Mouse (Mus musculus) midbrain, embryonic 13.5 days (tissue): Measurements from ENCODE around the gene Scamp2. TPM values are rescaled to one million over a fixed set of nuclear protein-coding genes. Genes with fewer than 3 reads are reported as not detected.

Experiments
- ATAC-seq: fragments of 200-750 bp; cut with Nextera tagmentation; 2 replicates; pipeline ENCODE4 v1.8.0; 2017; ENCODE audit warnings: mild to moderate bottlenecking, moderate TSS enrichment, moderate library complexity
- H3K27ac ChIP-seq: fragments of 300-500 bp; sonication (generic); 2 replicates; pipeline ENCODE4 v1.5.1; 2015; ENCODE audit warnings: inconsistent platforms, mild to moderate bottlenecking, moderate library complexity
- H3K27me3 ChIP-seq: fragments of 300-500 bp; sonication (generic); 2 replicates; pipeline ENCODE4 v1.6.1; 2015; ENCODE audit warnings: mild to moderate bottlenecking, inconsistent platforms
- H3K36me3 ChIP-seq: fragments of 300-500 bp; sonication (generic); 2 replicates; pipeline ENCODE4 v1.6.1; 2015; ENCODE audit warnings: mild to moderate bottlenecking, inconsistent platforms
- H3K4me1 ChIP-seq: fragments of 300-500 bp; sonication (generic); replicated peaks from 2 replicates; pipeline ENCODE4 v1.6.1; 2015; ENCODE audit warnings: inconsistent platforms
- H3K4me2 ChIP-seq: fragments of 300-500 bp; sonication (generic); replicated peaks from 2 replicates; pipeline ENCODE4 v1.6.1; 2015; ENCODE audit warnings: moderate library complexity, mild to moderate bottlenecking, inconsistent platforms
- H3K4me3 ChIP-seq: fragments of 300-500 bp; sonication (generic); replicated peaks from 2 replicates; pipeline ENCODE4 v1.5.1; 2015; ENCODE audit warnings: mild to moderate bottlenecking, inconsistent platforms
- H3K9ac ChIP-seq: fragments of 300-500 bp; sonication (generic); replicated peaks from 2 replicates; pipeline ENCODE4 v1.6.1; 2015; ENCODE audit warnings: mild to moderate bottlenecking, inconsistent platforms
- H3K9me3 ChIP-seq: fragments of 300-500 bp; sonication (generic); 2 replicates; pipeline ENCODE4 v1.6.1; 2016; ENCODE audit warnings: mild to moderate bottlenecking, inconsistent platforms
- WGBS: fragments of 180-500 bp; shearing (Covaris S2); methylation state at CpG from one replicate; pipeline ENCODE4 v1.1.7; 2015; 5-methylcytosine and 5-hydroxymethylcytosine counted together
- polyA plus RNA-seq: library from polyadenylated mRNA; unstranded; fragments of >200 nt; fragmentation: Nextera tagmentation; extraction: Ambion mirVana; gene quantifications from 2 replicates; pipeline ENCODE4 v1.2.1, GENCODE M21; 2015

The Scamp2 gene
- polyA plus RNA-seq, 1 experiment from 2014 or later = 57.5 TPM

DNA sequence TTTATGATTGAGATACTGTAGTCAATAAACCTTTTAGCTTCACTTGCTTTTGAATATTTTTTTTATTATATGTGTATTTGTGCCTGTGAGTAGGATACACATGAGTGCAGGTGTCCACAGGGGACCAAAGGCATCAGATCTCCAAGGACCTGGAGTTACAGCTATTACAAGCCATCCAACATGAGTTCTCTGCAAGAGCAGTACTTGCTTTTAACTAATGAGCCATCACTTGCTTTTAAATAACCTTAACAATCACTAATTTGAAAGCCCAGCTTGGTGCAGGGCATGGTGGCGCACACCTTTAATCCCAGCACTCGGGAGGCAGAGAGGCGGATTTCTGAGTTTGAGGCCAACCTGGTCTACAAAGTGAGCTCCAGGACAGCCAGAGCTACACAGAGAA, 6.0 kb upstream of the Scamp2 start:
- no peaks in the 10 kb centered on the region for H3K9me3 ChIP-seq
- no peak overlapping the region for H3K27ac ChIP-seq
- peaks cover 22% of the 10 kb centered on the region for H3K4me1 ChIP-seq
- H3K4me2 ChIP-seq = no peak overlapping the region
- WGBS = 32% methylated on average over 3 of the region's 3 CpGs
- H3K4me3 ChIP-seq = no peak overlapping the region
- H3K36me3 ChIP-seq = peaks cover 11% of the 10 kb centered on the region
- no peak for ATAC-seq
- H3K9ac ChIP-seq = no peak overlapping the region
- H3K27me3 ChIP-seq = no peaks in the 10 kb centered on the region

DNA sequence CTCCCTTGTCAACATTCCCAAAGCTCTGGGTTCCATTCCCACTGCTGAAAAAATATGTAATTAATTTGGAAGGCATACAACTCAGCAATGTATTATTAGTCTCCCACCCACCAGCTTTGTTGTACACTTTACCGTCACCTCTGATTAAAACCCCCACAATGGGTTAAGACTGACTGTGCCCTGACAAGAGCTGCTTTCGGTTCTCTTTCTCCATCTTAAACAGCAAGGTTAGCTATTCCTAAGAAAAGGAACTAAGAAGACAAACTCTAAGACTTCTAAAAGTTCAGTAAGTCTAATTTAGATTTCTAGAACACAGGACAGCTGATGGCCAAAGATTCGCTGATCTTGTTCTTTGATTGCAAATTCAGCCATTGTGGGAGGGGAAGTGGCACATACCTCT, 3.5 kb upstream of the Scamp2 start:
- no peak for ATAC-seq
- WGBS = 78% methylated on average over 3 of the region's 3 CpGs
- no peaks in the 10 kb centered on the region for H3K36me3 ChIP-seq
- no peaks in the 10 kb centered on the region for H3K27me3 ChIP-seq
- H3K4me2 ChIP-seq = no peak overlapping the region
- peaks cover 23% of the 10 kb centered on the region for H3K4me1 ChIP-seq
- H3K9ac ChIP-seq = no peak overlapping the region
- no peak overlapping the region for H3K27ac ChIP-seq
- no peaks in the 10 kb centered on the region for H3K9me3 ChIP-seq
- no peak overlapping the region for H3K4me3 ChIP-seq

DNA sequence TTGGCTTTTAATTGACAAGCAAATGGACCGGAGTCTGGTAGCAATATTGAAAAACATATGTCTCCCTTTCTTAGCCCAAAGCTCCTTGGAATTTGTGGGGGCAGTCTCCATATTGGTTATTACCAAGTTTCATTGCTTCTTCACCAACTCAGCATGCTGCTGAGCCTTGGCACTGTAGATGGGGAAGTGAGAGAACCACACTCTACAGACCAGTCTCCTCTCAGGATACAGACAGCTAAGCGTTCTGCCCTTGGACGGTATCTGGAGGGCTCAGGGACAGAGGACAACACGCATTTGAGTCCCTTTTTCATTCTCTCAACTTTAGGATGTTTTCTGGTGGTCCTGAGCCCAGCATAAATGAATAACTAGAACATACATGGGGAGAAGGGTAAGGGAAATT, 2.1 kb upstream of the Scamp2 start:
- no peak overlapping the region for H3K9ac ChIP-seq
- no peaks in the 10 kb centered on the region for H3K9me3 ChIP-seq
- H3K4me1 ChIP-seq = peaks cover 33% of the 10 kb centered on the region
- H3K36me3 ChIP-seq = no peaks in the 10 kb centered on the region
- H3K4me2 ChIP-seq = no peak overlapping the region
- no peak overlapping the region for H3K27ac ChIP-seq
- no peak for ATAC-seq
- H3K27me3 ChIP-seq = no peaks in the 10 kb centered on the region
- no peak overlapping the region for H3K4me3 ChIP-seq
- 91% methylated on average over 4 of the region's 4 CpGs for WGBS

DNA sequence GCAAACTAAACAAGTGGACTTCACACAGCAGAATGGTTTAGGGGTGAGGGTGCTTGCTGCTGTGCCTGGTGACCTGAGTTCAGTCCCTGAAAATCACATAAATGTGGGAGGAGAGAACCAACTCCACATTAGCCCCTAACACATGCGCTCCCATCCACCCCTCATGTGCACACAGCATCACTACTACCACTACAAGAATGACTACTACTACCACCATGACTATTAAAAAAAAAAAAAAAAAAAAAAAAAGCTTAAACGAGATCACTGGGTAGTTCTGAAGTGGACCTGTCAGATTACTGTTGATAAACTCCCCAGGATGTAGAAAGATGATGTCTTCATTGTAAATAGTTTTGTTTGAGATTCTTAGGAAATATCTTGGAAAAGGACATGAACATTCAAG, 1.2 kb upstream of the Scamp2 start:
- Histone ChIP-seq H3K9ac (no peak overlapping the region), H3K27me3 (no peaks in the 10 kb centered on the region), H3K4me2 (no peak overlapping the region), H3K4me1 (peaks cover 29% of the 10 kb centered on the region), H3K4me3 (no peak overlapping the region), H3K36me3 (no peaks in the 10 kb centered on the region), H3K9me3 (no peaks in the 10 kb centered on the region), H3K27ac (no peak overlapping the region)
- 74% methylated on average over 2 of the region's 2 CpGs for WGBS
- no peak for ATAC-seq

GRCm38 (mm10) chr9:57560263-57560662, 480 bp upstream of the Scamp2 start:
- ATAC-seq = 0 out of 2 replicates have a peak, but pooled peaks have one; percentile 1
- WGBS = 32% methylated on average over 7 of the region's 7 CpGs
- no peaks in the 10 kb centered on the region for H3K9me3 ChIP-seq

DNA sequence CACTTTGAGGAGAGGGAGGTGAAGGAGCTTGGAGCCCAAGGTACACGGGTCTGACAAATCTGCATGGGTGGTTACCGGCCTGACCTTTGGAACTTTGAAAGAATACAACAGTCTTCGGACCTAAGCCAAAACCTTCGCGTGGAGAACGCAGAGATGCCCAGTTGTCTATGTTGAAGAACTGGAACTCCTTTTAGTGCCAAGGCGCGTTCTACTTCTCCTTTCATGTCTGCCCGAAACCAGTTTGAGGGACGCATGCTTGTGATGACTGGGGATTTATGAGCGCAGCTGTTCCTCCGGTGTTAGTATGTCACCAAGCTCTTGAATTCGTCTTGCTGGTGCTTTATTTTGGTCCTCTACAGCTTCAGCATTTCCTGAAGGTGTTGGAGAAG, 962 bp downstream of the Scamp2 start:
- 86% methylated on average over 13 of the region's 13 CpGs for WGBS
- Histone ChIP-seq H3K4me1 (peaks cover 39% of the 10 kb centered on the region), H3K9ac (peak overlapping the region; percentile 61; the same call in 1 of the 2 replicates), H3K9me3 (no peaks in the 10 kb centered on the region), H3K27me3 (no peaks in the 10 kb centered on the region), H3K4me3 (peak overlapping the region; percentile 51), H3K36me3 (peaks cover 5% of the 10 kb centered on the region; the same call in 1 of the 2 replicates), H3K4me2 (peak overlapping the region; percentile 89), H3K27ac (no peak overlapping the region)
- no peak for ATAC-seq

More at GRCm38 (mm10) chr9:57560263-57560662, 480 bp upstream of the Scamp2 start:
- H3K36me3 ChIP-seq = no peaks in the 10 kb centered on the region
- peak overlapping the region; percentile 51 for H3K4me3 ChIP-seq
- H3K27me3 ChIP-seq = no peaks in the 10 kb centered on the region
- peak overlapping the region; percentile 61 for H3K9ac ChIP-seq
- peaks cover 31% of the 10 kb centered on the region for H3K4me1 ChIP-seq
- peak overlapping the region; percentile 89 for H3K4me2 ChIP-seq
- H3K27ac ChIP-seq = peak overlapping the region; percentile 91

DNA sequence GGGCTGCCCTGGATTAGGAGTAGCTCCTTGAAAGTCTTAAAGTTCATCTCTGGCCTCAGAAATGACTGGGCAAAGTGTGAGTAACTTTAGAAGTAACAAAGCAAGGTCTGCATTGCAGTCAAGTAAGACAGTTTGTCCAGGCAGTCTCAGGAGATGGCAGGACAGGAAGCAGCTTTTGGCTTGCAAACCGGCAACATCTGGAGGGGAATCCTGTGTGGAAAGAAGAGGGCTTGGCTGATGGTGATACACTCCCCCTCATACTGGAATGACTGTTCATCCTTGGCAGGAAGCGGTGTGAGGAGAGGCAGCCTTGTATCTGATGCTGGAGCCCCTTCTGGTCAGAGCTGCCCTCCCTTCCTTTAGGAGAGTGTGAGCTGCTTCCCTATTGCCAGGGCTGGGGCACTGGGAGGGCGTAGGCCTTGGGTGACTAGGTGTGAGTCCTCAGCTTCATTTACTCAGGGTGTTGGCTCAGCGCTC, 2.2 kb downstream of the Scamp2 start:
- ATAC-seq = no peak
- Histone ChIP-seq H3K27me3 (no peaks in the 10 kb centered on the region), H3K4me1 (peaks cover 39% of the 10 kb centered on the region), H3K4me2 (no peak overlapping the region), H3K36me3 (peaks cover 7% of the 10 kb centered on the region), H3K4me3 (no peak overlapping the region), H3K27ac (no peak overlapping the region), H3K9ac (no peak overlapping the region), H3K9me3 (no peaks in the 10 kb centered on the region)
- WGBS = 91% methylated on average over 4 of the region's 4 CpGs

- H3K4me2 ChIP-seq = no peak overlapping the region
- no peak overlapping the region for H3K4me3 ChIP-seq
- H3K36me3 ChIP-seq = peaks cover 23% of the 10 kb centered on the region
- no peaks in the 10 kb centered on the region for H3K27me3 ChIP-seq
- WGBS = 92% methylated on average over 6 of the region's 6 CpGs
- ATAC-seq = no peak
- peaks cover 39% of the 10 kb centered on the region for H3K4me1 ChIP-seq
- H3K27ac ChIP-seq = no peak overlapping the region
- no peaks in the 10 kb centered on the region for H3K9me3 ChIP-seq
- no peak overlapping the region for H3K9ac ChIP-seq
Observed at GRCm38 (mm10) chr9:57564609-57565008, 3.9 kb downstream of the Scamp2 start.

- ATAC-seq = no peak
- H3K9me3 ChIP-seq = no peaks in the 10 kb centered on the region
- H3K36me3 ChIP-seq = peaks cover 31% of the 10 kb centered on the region
- no peaks in the 10 kb centered on the region for H3K27me3 ChIP-seq
- H3K9ac ChIP-seq = no peak overlapping the region
- H3K4me3 ChIP-seq = no peak overlapping the region
- H3K27ac ChIP-seq = peak overlapping the region; percentile 32; the same call in 1 of the 2 replicates
- WGBS = 74% methylated on average over 10 of the region's 10 CpGs
- H3K4me1 ChIP-seq = peaks cover 36% of the 10 kb centered on the region
- H3K4me2 ChIP-seq = no peak overlapping the region
Observed at GRCm38 (mm10) chr9:57565741-57566221, 5.0 kb downstream of the Scamp2 start.

- H3K4me3 ChIP-seq = no peak overlapping the region
- H3K4me1 ChIP-seq = peaks cover 29% of the 10 kb centered on the region
- no peak overlapping the region for H3K9ac ChIP-seq
- 60% methylated on average over 8 of the region's 8 CpGs for WGBS
- peaks cover 40% of the 10 kb centered on the region for H3K36me3 ChIP-seq
- ATAC-seq = no peak
- no peak overlapping the region for H3K4me2 ChIP-seq
- no peaks in the 10 kb centered on the region for H3K27me3 ChIP-seq
- no peaks in the 10 kb centered on the region for H3K9me3 ChIP-seq
- H3K27ac ChIP-seq = no peak overlapping the region
Observed at GRCm38 (mm10) chr9:57566846-57567245, 6.1 kb downstream of the Scamp2 start.

DNA sequence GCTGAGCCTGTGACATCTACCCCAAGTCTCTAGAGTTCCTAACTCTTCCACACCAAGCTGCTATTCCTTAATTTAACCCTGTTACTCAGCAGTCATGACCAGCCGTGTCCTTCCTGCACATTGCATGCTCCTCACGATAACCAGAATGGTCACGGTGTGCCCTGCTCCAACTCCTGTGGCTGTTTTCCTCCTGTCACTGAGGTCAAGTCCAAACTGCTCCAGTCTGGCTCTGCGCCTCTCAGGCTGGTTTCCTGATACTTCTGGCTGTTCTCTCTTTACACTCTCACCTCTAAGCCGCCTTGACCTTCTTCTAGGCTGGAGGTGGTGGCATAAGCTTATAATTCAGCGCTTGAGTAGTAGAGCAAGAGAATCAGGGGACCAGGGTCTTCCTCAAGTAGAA, 7.8 kb downstream of the Scamp2 start:
- Histone ChIP-seq H3K9me3 (no peaks in the 10 kb centered on the region), H3K4me1 (peaks cover 12% of the 10 kb centered on the region), H3K9ac (no peak overlapping the region), H3K36me3 (peaks cover 49% of the 10 kb centered on the region), H3K27ac (no peak overlapping the region), H3K27me3 (no peaks in the 10 kb centered on the region), H3K4me3 (no peak overlapping the region), H3K4me2 (no peak overlapping the region)
- no peak for ATAC-seq
- WGBS = 96% methylated on average over 6 of the region's 6 CpGs

DNA sequence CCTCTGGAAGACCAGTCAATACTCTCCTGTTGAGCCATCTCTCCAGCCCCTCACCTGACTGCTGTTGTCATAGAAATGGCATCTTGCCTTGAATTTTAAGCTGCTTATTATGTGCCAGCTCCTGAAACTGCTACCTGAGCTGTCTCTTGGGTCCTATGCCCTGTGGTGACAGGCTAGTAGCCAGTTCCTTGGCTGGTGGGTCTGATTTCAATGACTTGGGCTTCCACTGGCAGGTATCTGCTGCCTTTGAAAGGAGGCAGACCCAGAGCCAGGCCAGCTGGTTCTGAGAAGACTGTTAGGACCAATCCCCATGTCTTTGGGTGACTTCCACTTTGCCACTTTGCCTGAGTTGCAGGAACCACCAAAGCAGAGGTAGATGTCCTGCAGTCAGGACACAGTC, 13.7 kb downstream of the Scamp2 start:
- Histone ChIP-seq H3K27me3 (no peaks in the 10 kb centered on the region), H3K27ac (no peak overlapping the region), H3K36me3 (peaks cover 52% of the 10 kb centered on the region), H3K9me3 (no peaks in the 10 kb centered on the region), H3K9ac (no peak overlapping the region), H3K4me1 (no peaks in the 10 kb centered on the region), H3K4me3 (no peak overlapping the region), H3K4me2 (no peak overlapping the region)
- no peak for ATAC-seq

- ATAC-seq = no peak
- no peak overlapping the region for H3K9ac ChIP-seq
- H3K4me1 ChIP-seq = no peaks in the 10 kb centered on the region
- H3K27ac ChIP-seq = no peak overlapping the region
- WGBS = 85% methylated on average over 3 of the region's 3 CpGs
- no peak overlapping the region for H3K4me2 ChIP-seq
- H3K27me3 ChIP-seq = no peaks in the 10 kb centered on the region
- no peaks in the 10 kb centered on the region for H3K9me3 ChIP-seq
- no peak overlapping the region for H3K4me3 ChIP-seq
- H3K36me3 ChIP-seq = peaks cover 55% of the 10 kb centered on the region
Observed at GRCm38 (mm10) chr9:57575577-57575976, 14.8 kb downstream of the Scamp2 start.
